Mouse (Mus musculus) testis, adult 2 months (tissue): ENCODE results near the gene Crtc1. TPM values are rescaled to one million over a fixed set of nuclear protein-coding genes. Genes with fewer than 3 reads are reported as not detected.
A peak's percentile ranks its signal among the peaks of the same experiment; 100 is the strongest.

Experiments used
- H3K27ac ChIP-seq: fragments of 200-500 bp; 2 replicates; pipeline ENCODE4 v1.5.1; 2012; ENCODE audit warnings: low read depth, low read length; ENCODE audit not compliant: control insufficient read depth, insufficient read depth
- H3K27me3 ChIP-seq: fragments of 200-500 bp; 2 replicates; pipeline ENCODE4 v1.6.1; 2012; ENCODE audit warnings: mild to moderate bottlenecking, low read length, moderate library complexity; ENCODE audit not compliant: control insufficient read depth, insufficient read depth
- H3K36me3 ChIP-seq: fragments of 200-500 bp; 2 replicates; pipeline ENCODE4 v1.6.1; 2012; ENCODE audit warnings: mild to moderate bottlenecking, low read length; ENCODE audit not compliant: control insufficient read depth, insufficient read depth
- H3K4me1 ChIP-seq: fragments of 200-500 bp; 2 replicates; pipeline ENCODE4 v1.6.1; 2012; ENCODE audit warnings: low read length; ENCODE audit not compliant: control insufficient read depth, insufficient read depth
- H3K4me3 ChIP-seq: fragments of 200-500 bp; 2 replicates; pipeline ENCODE4 v1.5.1; 2012; ENCODE audit warnings: low read depth, mild to moderate bottlenecking, low read length, moderate library complexity, mixed read lengths; ENCODE audit not compliant: control insufficient read depth
- CTCF ChIP-seq: fragments of 200-500 bp; IDR thresholded peaks from 2 replicates; pipeline ENCODE4 v1.5.1; 2012; ENCODE audit warnings: low read depth, mild to moderate bottlenecking, inconsistent platforms, low read length, moderate library complexity; ENCODE audit not compliant: control insufficient read depth, insufficient read depth, insufficient replicate concordance
- POLR2A ChIP-seq: fragments of 200-500 bp; IDR thresholded peaks from 2 replicates; pipeline ENCODE4 v1.6.1; 2012; ENCODE audit warnings: low read depth, mild to moderate bottlenecking, inconsistent platforms, low read length, moderate library complexity; ENCODE audit not compliant: control insufficient read depth
- polyA plus RNA-seq: library from polyadenylated mRNA; depleted of rRNA; stranded (reverse); fragments of >200 nt; gene quantifications from 2 replicates; pipeline ENCODE4 v1.2.3, GENCODE M21; 2012

Gene Crtc1
- polyA plus RNA-seq, 1 experiment = 12.3 TPM

DNA sequence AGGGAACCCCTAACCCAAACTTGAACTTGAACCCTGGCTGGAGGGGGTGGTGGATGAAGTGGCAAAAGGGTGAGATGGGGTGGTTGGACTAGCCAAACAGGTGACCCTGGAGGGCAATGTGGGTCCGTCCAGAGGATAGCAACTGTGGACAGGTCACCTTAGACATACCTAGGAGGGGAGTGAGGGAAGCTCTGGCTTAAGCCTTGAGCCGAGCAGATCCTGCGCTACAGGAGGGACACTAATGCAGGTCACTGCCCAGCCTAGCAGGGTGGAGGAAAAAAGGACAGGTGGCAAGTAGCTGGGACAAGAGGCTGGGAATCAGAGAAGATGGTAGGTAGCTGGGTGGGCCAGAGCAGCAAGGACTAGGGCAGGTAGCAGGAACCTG, 87.4 kb downstream of the Crtc1 start:
- peak overlapping the region; percentile 99 for H3K4me3 ChIP-seq
- H3K36me3 ChIP-seq = no peaks in the 10 kb centered on the region; the same call in 1 of the 2 replicates
- no peaks in the 10 kb centered on the region for H3K27me3 ChIP-seq
- TF ChIP-seq POLR2A = no peak
- TF ChIP-seq CTCF = no peak
- peaks cover 31% of the 10 kb centered on the region for H3K4me1 ChIP-seq
- peak overlapping the region; percentile 96 for H3K27ac ChIP-seq

DNA sequence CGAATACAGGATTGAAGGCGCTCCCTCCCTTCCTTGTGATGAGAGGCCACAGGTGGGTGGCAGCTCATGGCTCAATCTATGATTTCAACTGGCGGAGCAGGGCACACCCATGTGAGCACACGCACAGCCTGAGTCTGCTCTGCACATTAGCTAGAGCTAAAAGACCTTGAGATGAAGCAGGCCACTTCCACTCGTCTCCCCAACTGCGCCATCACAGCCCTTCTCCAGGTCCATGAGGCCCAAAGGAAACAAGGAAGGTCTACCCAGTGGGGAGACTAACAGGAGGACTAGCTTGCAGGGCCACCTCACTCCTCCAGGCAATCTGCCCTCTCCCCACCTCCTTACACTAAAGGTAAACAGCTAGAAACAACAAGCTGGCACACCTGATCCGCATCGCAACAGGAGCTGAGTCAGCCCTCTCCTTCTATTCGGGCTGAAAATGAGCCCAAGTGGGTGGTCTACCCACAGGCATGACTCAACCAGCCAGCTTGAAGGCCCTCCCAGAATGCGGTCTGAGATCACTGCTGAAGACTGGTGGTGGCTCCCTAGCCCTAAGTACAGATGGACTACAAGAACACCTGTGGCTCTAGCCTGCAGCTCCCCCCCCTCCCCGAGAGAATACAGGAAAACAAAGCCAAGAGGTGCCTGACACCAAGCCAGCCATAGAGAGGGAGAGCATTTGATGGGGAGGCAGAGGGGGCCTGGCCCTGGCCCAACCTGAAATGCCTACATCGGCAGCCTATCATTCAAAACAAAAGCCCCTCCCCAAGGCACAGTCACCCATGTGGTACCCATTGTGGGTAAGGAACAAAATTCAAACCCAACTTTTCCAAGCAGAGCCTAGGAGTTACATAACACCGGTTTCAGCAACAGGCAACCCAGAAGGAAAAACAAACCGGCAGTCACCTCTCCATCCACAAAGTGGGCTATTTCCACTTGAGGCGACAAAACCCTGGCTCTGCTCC, 88.1 kb downstream of the Crtc1 start:
- no peak overlapping the region; the same call in 1 of the 2 replicates for H3K27ac ChIP-seq

DNA sequence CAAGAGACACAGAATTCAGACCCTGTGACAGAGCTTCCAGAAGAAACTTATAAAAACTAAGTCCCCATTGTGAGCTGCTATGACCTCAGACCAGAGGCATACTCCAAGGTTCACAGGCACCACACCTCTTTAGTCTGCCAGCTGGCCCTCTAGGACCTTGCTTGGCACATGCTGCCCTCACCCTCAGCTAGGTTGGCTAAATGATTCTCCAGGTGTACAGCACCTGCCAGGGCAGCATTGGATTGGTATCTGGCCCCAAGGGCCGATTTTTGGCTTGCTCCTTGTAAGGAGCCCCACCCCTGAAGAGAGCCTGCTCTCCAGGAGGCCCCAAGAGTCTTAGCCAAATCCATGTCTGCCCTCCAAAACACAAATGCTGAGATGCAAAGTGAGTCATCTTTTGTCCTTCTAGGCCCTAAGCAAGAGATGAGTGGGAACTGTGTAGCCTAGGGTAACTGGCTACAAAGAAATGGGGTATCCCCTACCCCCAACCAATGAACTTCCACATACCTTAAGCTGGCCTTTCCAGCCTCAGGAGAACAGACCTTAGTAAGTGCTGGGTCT, 91.4 kb downstream of the Crtc1 start:
- no peaks in the 10 kb centered on the region for H3K27me3 ChIP-seq
- no peaks in the 10 kb centered on the region; the same call in 1 of the 2 replicates for H3K36me3 ChIP-seq
- peaks cover 22% of the 10 kb centered on the region for H3K4me1 ChIP-seq
- H3K4me3 ChIP-seq = no peak overlapping the region
- peak overlapping the region; percentile 62; the same call in 1 of the 2 replicates for H3K27ac ChIP-seq
- TF ChIP-seq CTCF (no peak), POLR2A (no peak; the same call in 1 of the 2 replicates)

More for the DNA sequence above, 88.1 kb downstream of the Crtc1 start:
- no peaks in the 10 kb centered on the region for H3K27me3 ChIP-seq
- H3K36me3 ChIP-seq = no peaks in the 10 kb centered on the region; the same call in 1 of the 2 replicates
- H3K4me3 ChIP-seq = peak overlapping the region; percentile 99
- no peak for TF ChIP-seq POLR2A
- TF ChIP-seq CTCF = no peak
- H3K4me1 ChIP-seq = peaks cover 31% of the 10 kb centered on the region

DNA sequence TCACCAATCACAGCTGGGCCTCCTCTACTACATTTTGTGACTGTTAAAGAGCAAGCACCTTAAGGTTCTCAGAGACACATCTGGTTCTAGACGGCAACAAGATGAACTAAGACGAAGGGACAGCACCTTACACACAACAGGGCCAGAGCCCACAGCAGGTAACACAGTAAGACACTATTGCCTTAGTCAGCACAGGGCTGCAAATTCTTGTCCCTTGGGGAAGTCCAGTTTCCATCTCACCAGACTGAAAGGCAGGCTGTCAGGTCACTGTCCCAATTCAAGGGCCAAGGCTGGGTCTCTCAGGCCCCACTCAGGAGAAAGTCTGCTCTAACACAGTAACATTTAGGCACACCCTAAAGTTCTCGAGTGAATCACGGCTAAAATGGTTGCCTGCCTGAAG, 91.9 kb downstream of the Crtc1 start:
- Histone ChIP-seq H3K4me1 (peaks cover 22% of the 10 kb centered on the region), H3K27me3 (no peaks in the 10 kb centered on the region), H3K36me3 (no peaks in the 10 kb centered on the region; the same call in 1 of the 2 replicates), H3K27ac (peak overlapping the region; percentile 27; the same call in 1 of the 2 replicates), H3K4me3 (peak overlapping the region; percentile 2; the same call in 1 of the 2 replicates)
- TF ChIP-seq POLR2A = no peak
- no peak for TF ChIP-seq CTCF

DNA sequence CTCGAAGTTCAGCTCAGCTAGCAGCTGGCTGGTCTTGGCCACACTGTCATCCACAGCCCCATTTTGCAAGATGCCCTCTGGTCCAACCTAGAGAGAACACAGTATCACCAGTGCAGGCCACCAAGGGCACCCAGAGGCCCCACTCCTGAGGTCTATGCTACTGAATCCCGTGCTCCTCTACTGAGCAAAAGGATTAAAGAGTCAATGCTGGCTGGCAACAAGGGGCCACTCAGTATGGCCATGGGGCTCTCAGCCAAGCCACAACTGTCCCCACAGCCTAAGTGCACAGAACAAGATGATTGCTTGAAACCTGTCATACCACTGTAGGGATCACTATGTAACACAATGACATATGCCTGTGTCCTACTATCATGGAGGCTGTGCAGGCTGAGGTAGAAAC, 95.1 kb downstream of the Crtc1 start:
- Histone ChIP-seq H3K4me1 (no peaks in the 10 kb centered on the region; the same call in none of the 2 replicates), H3K27ac (no peak overlapping the region), H3K27me3 (no peaks in the 10 kb centered on the region), H3K4me3 (no peak overlapping the region), H3K36me3 (no peaks in the 10 kb centered on the region; the same call in none of the 2 replicates)
- TF ChIP-seq CTCF = no peak
- no peak for TF ChIP-seq POLR2A

DNA sequence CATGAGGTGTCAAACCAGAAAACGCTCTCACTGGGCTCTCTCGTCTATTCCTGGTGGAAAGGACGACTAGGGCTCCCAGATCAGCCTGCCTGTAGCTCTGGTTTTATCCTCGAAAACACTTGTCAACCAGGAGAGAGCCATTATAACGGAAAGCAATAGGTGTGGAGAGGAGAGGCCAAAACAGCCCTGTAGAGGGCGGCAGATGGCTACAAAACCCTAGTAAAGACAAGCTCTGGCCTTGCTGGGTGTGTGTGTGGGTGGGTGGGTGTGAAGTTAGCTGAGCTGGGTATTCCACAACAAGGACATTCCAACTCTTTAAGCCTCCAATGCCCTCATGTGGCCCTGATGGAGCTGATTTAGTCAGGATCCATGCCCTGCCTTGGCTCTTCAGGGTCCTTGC, 95.7 kb downstream of the Crtc1 start:
- Histone ChIP-seq H3K4me1 (no peaks in the 10 kb centered on the region; the same call in none of the 2 replicates), H3K4me3 (no peak overlapping the region), H3K27me3 (no peaks in the 10 kb centered on the region), H3K36me3 (no peaks in the 10 kb centered on the region; the same call in none of the 2 replicates), H3K27ac (no peak overlapping the region)
- TF ChIP-seq CTCF (no peak), POLR2A (no peak)

DNA sequence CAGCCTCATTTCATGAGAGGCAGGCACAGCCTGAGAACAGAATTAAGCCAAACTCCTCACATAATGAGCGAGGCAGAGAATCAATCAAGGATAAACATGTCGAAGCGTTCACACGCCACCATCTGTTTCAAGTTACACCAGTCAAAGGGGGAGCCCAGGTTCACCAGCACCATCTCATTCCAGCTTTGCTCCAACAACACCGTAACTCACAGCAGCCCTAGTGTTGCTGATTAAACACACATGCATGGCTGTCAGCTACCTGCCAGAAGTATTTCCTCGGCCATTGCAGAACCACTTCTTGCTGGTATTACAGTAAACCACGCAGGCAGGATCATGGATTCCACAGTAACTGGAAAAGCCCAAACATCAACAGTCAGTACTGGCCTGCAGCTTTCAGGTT, 96.3 kb downstream of the Crtc1 start:
- no peaks in the 10 kb centered on the region for H3K4me1 ChIP-seq
- TF ChIP-seq POLR2A = no peak
- TF ChIP-seq CTCF = no peak
- H3K27ac ChIP-seq = no peak overlapping the region
- H3K36me3 ChIP-seq = no peaks in the 10 kb centered on the region; the same call in none of the 2 replicates
- H3K4me3 ChIP-seq = no peak overlapping the region
- no peaks in the 10 kb centered on the region for H3K27me3 ChIP-seq
